Mouse (Mus musculus): ENCODE measurements at regions not wholly inside any gene's neighbourhood (a gene's known extent, or its start where the extent isn't known, plus 50 kb on each side); places are given as distances from the start of the nearest gene placed in this dataset.

DNA sequence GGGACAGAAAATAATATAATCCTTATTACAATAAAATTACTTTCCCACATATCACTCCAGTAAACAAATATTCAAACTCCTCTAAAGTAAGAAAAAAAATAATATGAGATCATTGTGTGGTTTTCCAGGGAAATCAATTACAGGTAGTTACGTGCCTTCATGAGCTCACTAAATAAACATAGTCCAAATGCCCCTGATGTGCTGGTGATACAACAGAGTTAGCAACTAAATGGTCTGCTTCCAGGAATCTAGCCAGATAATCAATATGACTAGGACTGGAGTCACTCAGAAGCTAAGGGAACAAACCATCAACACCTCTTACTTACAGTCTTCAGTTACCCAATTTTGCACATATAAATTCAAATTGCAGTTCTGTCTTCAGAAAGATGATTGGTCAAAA, 267.2 kb downstream of the Basp1 start:
- TF ChIP-seq POLR2A (IDR thresholded peaks at IDR 0.05; ENCODE audit: insufficient read depth, low read depth, low read length) (no peak), CTCF (IDR thresholded peaks at IDR 0.05) (no peak)
